Comparison of ENCODE assay signal across 20 mouse cellular contexts in the genomic region with DNA sequence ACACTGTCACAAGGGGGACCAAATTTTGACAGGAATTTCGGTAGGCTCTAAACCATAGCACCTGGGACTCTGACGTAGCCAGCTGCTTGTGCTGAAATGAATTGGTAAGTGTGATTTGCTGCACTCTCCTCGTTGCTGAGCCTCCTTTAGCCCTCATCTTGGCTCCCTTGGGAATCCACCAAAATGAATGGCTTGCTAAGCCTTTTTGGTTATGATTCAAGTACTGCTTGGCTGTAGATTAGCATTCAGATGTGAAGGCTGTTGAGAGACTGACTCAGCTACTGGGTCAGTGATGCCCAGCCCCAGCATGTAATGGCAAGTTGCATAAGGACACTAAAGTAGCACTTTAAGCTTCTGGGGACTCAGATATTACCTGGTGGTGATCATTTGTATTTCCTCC. TPM values are rescaled to one million over a fixed set of nuclear protein-coding genes. Genes with fewer than 3 reads are reported as not detected.
DNase-seq lines count a peak whose midpoint lies in the region; ATAC-seq and TF ChIP-seq lines count a peak whose summit lies in the region.
"Had no signal": no experiment of that assay in that cellular context is flagged by ENCODE, and none has a peak within 500 bp of the region (broad histone marks: within the 10 kb centered on the region; RNA-seq: fewer than 3 reads in every experiment).

No protein-coding gene starts in this region.

- POLR2A ChIA-PET in Patski (lab: Charles Lee): no interaction called here

- no peak overlapping the region for H3K4me2 ChIP-seq in intestine, embryonic 14.5 days (ENCODE audit: low read length)
- no peak overlapping the region for H3K4me2 ChIP-seq in intestine, embryonic 15.5 days (replicated peaks)
- H3K4me2 ChIP-seq in CH12.LX (ENCODE audit: insufficient read depth, low read depth, poor library complexity, severe bottlenecking): no peak overlapping the region
- H3K4me2 ChIP-seq: hindbrain, embryonic 15.5 days had no signal

- no peaks in the 10 kb centered on the region for H3K27me3 ChIP-seq in intestine, embryonic 14.5 days (replicated peaks; ENCODE audit: control insufficient read depth, insufficient read depth, low read length)
- no peaks in the 10 kb centered on the region for H3K27me3 ChIP-seq in intestine, embryonic 15.5 days (replicated peaks)
- H3K27me3 ChIP-seq in CH12.LX (replicated peaks) (no peaks in the 10 kb centered on the region), Patski (no peaks in the 10 kb centered on the region)
- no peaks in the 10 kb centered on the region for H3K27me3 ChIP-seq in small intestine, adult 2 months (ENCODE audit: control insufficient read depth, insufficient read depth, low read length)
- no peaks in the 10 kb centered on the region for H3K27me3 ChIP-seq in kidney, adult 2 months (replicated peaks; ENCODE audit: control insufficient read depth, insufficient read depth, low read length)
- H3K27me3 ChIP-seq: hindbrain, embryonic 15.5 days had no signal

- peak; percentile 75 for TF ChIP-seq EP300 in CH12.LX (IDR thresholded peaks at IDR 0.05; ENCODE audit: low read length)

- H3K9me3 ChIP-seq in intestine, embryonic 14.5 days (ENCODE audit: control insufficient read depth, low read length): no peaks in the 10 kb centered on the region
- H3K9me3 ChIP-seq in intestine, embryonic 15.5 days: no peaks in the 10 kb centered on the region
- H3K9me3 ChIP-seq in CH12.LX (replicated peaks; ENCODE audit: low read length): peaks cover 6% of the 10 kb centered on the region
- H3K9me3 ChIP-seq: embryonic facial prominence, embryonic 10.5 days; forebrain, embryonic 10.5 days; hindbrain, embryonic 15.5 days; limb, embryonic 10.5 days had no signal

- no peaks in the 10 kb centered on the region for H3K36me3 ChIP-seq in intestine, embryonic 14.5 days (ENCODE audit: control insufficient read depth, insufficient read depth, low read length)
- H3K36me3 ChIP-seq in intestine, embryonic 15.5 days: no peaks in the 10 kb centered on the region
- H3K36me3 ChIP-seq in CH12.LX (replicated peaks in 1 of 2; ENCODE audit: control insufficient read depth in 1 of 2, insufficient read depth in 1 of 2, low read length in 1 of 2): no peaks in the 10 kb centered on the region
- H3K36me3 ChIP-seq in small intestine, adult 2 months (ENCODE audit: control insufficient read depth, insufficient read depth, low read length): no peaks in the 10 kb centered on the region
- no peaks in the 10 kb centered on the region for H3K36me3 ChIP-seq in kidney, adult 2 months (ENCODE audit: control insufficient read depth, insufficient read depth, low read length)
- H3K36me3 ChIP-seq: embryonic facial prominence, embryonic 10.5 days; forebrain, embryonic 10.5 days; hindbrain, embryonic 15.5 days; limb, embryonic 10.5 days had no signal

- no peaks in the 10 kb centered on the region for H3K4me1 ChIP-seq in intestine, embryonic 14.5 days (replicated peaks; ENCODE audit: control insufficient read depth, insufficient read depth, low read length)
- 0 out of 2 replicates have a peak, but pooled peaks cover 6% of the 10 kb centered on the region for H3K4me1 ChIP-seq in intestine, embryonic 15.5 days (replicated peaks)
- peaks cover 10 to 32% of the 10 kb centered on the region in 2 experiments for H3K4me1 ChIP-seq in CH12.LX (ENCODE audit: control insufficient read depth in 1 of 2, insufficient read depth in 2 of 2)
- H3K4me1 ChIP-seq in small intestine, adult 2 months (ENCODE audit: control insufficient read depth, insufficient read depth, insufficient read length, low read length): peaks cover 27% of the 10 kb centered on the region; the same call in 1 of the 2 replicates
- H3K4me1 ChIP-seq in kidney, adult 2 months (ENCODE audit: control insufficient read depth, insufficient read depth, low read length): peaks cover 7% of the 10 kb centered on the region; the same call in 1 of the 2 replicates

- CTCF ChIA-PET in Patski (lab: Charles Lee): interaction anchor here (1.0 to 6.6 kb wide), 3 partner anchors 43 to 193 kb away, joined by 3 to 65 read pairs (median 3); no protein-coding TSS in a partner anchor

- TF ChIP-seq CTCF in CH12.LX (conservative IDR thresholded peaks at IDR 0.05 in 1 of 2, IDR thresholded peaks at IDR 0.05 in 1 of 2; ENCODE audit: low read depth in 2 of 2, low read length in 2 of 2): no peak
- no peak for TF ChIP-seq CTCF in Patski (IDR thresholded peaks at IDR 0.05)
- TF ChIP-seq CTCF in small intestine, adult 2 months (IDR thresholded peaks at IDR 0.05; ENCODE audit: extremely low read depth, insufficient read length, insufficient replicate concordance, low read depth, low read length): no peak
- TF ChIP-seq CTCF in kidney, adult 2 months (conservative IDR thresholded peaks at IDR 0.05; ENCODE audit: insufficient read depth, insufficient read length, low read depth, low read length): no peak

- H3K4me3 ChIP-seq in intestine, embryonic 14.5 days (ENCODE audit: low read depth, low read length): no peak overlapping the region
- H3K4me3 ChIP-seq in intestine, embryonic 15.5 days (replicated peaks): no peak overlapping the region
- no peak overlapping the region for H3K4me3 ChIP-seq in CH12.LX (replicated peaks in 1 of 3; ENCODE audit: low read depth in 2 of 3, low read length in 2 of 3, poor library complexity in 1 of 3)
- no peak overlapping the region for H3K4me3 ChIP-seq in small intestine, adult 2 months (ENCODE audit: low read depth, low read length)
- H3K4me3 ChIP-seq in kidney, adult 2 months (ENCODE audit: insufficient read depth, low read depth, low read length): no peak overlapping the region
- H3K4me3 ChIP-seq: embryonic facial prominence, embryonic 10.5 days; forebrain, embryonic 10.5 days; hindbrain, embryonic 15.5 days; limb, embryonic 10.5 days had no signal

- dilution Hi-C loops in CH12.LX (cut with MboI; ENCODE audit: extremely low pct_ligation_motif_present, extremely low pct_unique_long_range_greater_than_20kb, low sequenced_read_pairs): no loop called here

- TF ChIP-seq POLR2A in CH12.LX (IDR thresholded peaks at IDR 0.05; ENCODE audit: low read depth, low read length): no peak
- TF ChIP-seq POLR2A in small intestine, adult 2 months (IDR thresholded peaks at IDR 0.05; ENCODE audit: low read depth, low read length): no peak
- no peak for TF ChIP-seq POLR2A in kidney, adult 2 months (IDR thresholded peaks at IDR 0.05; ENCODE audit: low read depth, low read length)

- H3K27ac ChIP-seq in intestine, embryonic 14.5 days (ENCODE audit: low read depth): no peak overlapping the region
- no peak overlapping the region for H3K27ac ChIP-seq in intestine, embryonic 15.5 days
- no peak overlapping the region for H3K27ac ChIP-seq in CH12.LX (ENCODE audit: insufficient read depth, low read depth)
- peak overlapping the region; percentile 26 for H3K27ac ChIP-seq in small intestine, adult 2 months (ENCODE audit: insufficient read depth, low read depth, low read length)
- H3K27ac ChIP-seq in kidney, adult 2 months (ENCODE audit: insufficient read depth, low read depth, low read length): no peak overlapping the region
- H3K27ac ChIP-seq: embryonic facial prominence, embryonic 10.5 days; forebrain, embryonic 10.5 days; hindbrain, embryonic 15.5 days; kidney, postnatal 0 days; limb, embryonic 10.5 days; macrophage had no signal

- no peak for TF ChIP-seq RAD21 in CH12.LX (IDR thresholded peaks at IDR 0.05; ENCODE audit: low read depth, low read length)

- 77% methylated on average over 3 of the region's 3 CpGs for WGBS in intestine, embryonic 14.5 days
- WGBS in intestine, embryonic 15.5 days: 78% methylated on average over 3 of the region's 3 CpGs
- 70% methylated on average over 3 of the region's 3 CpGs for WGBS in small intestine, adult 2 months
- 87% methylated on average over 3 of the region's 3 CpGs for whole genome bisulfite sequencing in kidney, adult 2 months

- peak; percentile 45 for DNase-seq in intestine, embryonic 14.5 days (ENCODE audit: low spot score)
- peak; percentile 60 for DNase-seq in CH12.LX (ENCODE audit: extremely low read depth)
- peak; percentile 33 for DNase-seq in Patski (ENCODE audit: low read depth, low spot score)
- no peak for DNase-seq in lung, postnatal 4 days
- DNase-seq in kidney, adult 2 months: no peak
- DNase-seq: adrenal gland, postnatal 25 days; cerebellum, adult 11 months; cerebellum, postnatal 10 days; gastrocnemius, postnatal 36 days; kidney, adult 18-20 months; liver had no signal

- no peaks in the 10 kb centered on the region for H3K79me2 ChIP-seq in CH12.LX (replicated peaks; ENCODE audit: control insufficient read depth, extremely low read depth, insufficient read depth, poor library complexity, severe bottlenecking)

- in situ Hi-C loops in CH12.LX (cut with MboI; ENCODE audit: low pct_ligation_motif_present, low pct_unique_long_range_greater_than_20kb, low sequenced_read_pairs) (loop anchor here (25.0 kb wide), 1 partner anchor 327 kb away; no protein-coding TSS in a partner anchor), Patski (cut with MboI; ENCODE audit: low pct_unique_long_range_greater_than_20kb) (no loop called here)

- ATAC-seq in intestine, embryonic 14.5 days (replicated peaks; ENCODE audit: low FRiP score, low TSS enrichment, low read depth): no peak
- ATAC-seq in intestine, embryonic 15.5 days: no peak
- peak; percentile 44 for ATAC-seq in Patski
- ATAC-seq: forebrain, embryonic 16.5 days had no signal

- no peak overlapping the region for H3K9ac ChIP-seq in intestine, embryonic 14.5 days (ENCODE audit: low read length)
- H3K9ac ChIP-seq in intestine, embryonic 15.5 days: no peak overlapping the region
- peak overlapping the region; percentile 15; the same call in 1 of the 2 replicates for H3K9ac ChIP-seq in CH12.LX (ENCODE audit: insufficient read depth, low read depth)
- H3K9ac ChIP-seq: hindbrain, embryonic 15.5 days had no signal

TF ChIP-seq in CH12.LX, 34 proteins besides CTCF, POLR2A, EP300 and RAD21 (continues in another document):
- TF ChIP-seq KAT2A (IDR thresholded peaks at IDR 0.05; ENCODE audit: insufficient replicate concordance, low read length) (0 out of 2 replicates have a peak, but pooled peaks have one; percentile 29), CHD1 (IDR thresholded peaks at IDR 0.05; ENCODE audit: low read depth, low read length) (no peak), MEF2A (IDR thresholded peaks at IDR 0.05; ENCODE audit: borderline replicate concordance, low read depth, low read length) (no peak; the same call in 1 of the 2 replicates), IRF4 (IDR thresholded peaks at IDR 0.05; ENCODE audit: low read depth, low read length) (0 out of 2 replicates have a peak, but pooled peaks have one; percentile 28), MYC (IDR thresholded peaks at IDR 0.05; ENCODE audit: low read depth, low read length) (0 out of 2 replicates have a peak, but pooled peaks have one; percentile 23), BHLHE40 (IDR thresholded peaks at IDR 0.05; ENCODE audit: low read depth, low read length) (peak; percentile 59)

RNA-seq across cellular contexts. Expression of a gene that starts 12.2 kb away (rescaled TPM):
- 89.3 and 105 TPM in 2 replicates for polyA plus RNA-seq in intestine, embryonic 14.5 days (2014; fragmentation: Nextera tagmentation; extraction: Ambion mirVana)
- 69.2 and 77.0 TPM in 2 replicates for polyA plus RNA-seq in intestine, embryonic 15.5 days (2015; fragmentation: Nextera tagmentation; extraction: Ambion mirVana)
- 36.9 and 40.2 TPM in 2 replicates for total RNA-seq in CH12.LX (2012; rRNA removed)
- total RNA-seq in CH12.LX (2014; rRNA removed): 47.6 and 49.0 TPM in 2 replicates
- 31.7 and 34.1 TPM in 2 replicates for polyA plus RNA-seq in CH12.LX (2012; ENCODE audit: insufficient read length, low read depth)
- 44.4 TPM for polyA plus RNA-seq in Patski (2021)
- 6.4 and 10.1 TPM in 2 replicates for polyA plus RNA-seq in small intestine, adult 2 months (2012; rRNA removed)
- 32.3 and 33.2 TPM in 2 replicates for polyA plus RNA-seq in kidney, adult 2 months (2012; rRNA removed)

Comparison
In these comparisons a context has a peak if more than half of its experiments do, and no peak if none do; other contexts are left out.
1. DNase-seq: peak in intestine, embryonic 14.5 days (single experiment), CH12.LX (single experiment) and Patski (single experiment); none in lung, postnatal 4 days (0 of 2) and kidney, adult 2 months (single experiment).